Mouse (Mus musculus) brain, embryonic 14.5 days (tissue): Measurements from ENCODE around the gene Pkib.

Experiments used
- CTCF ChIP-seq: fragments of 200-500 bp; IDR thresholded peaks from 2 replicates; pipeline ENCODE4 v1.5.1; 2012; ENCODE audit warnings: inconsistent platforms, mild to moderate bottlenecking, moderate library complexity, borderline replicate concordance; ENCODE audit not compliant: insufficient read depth, insufficient read length; ENCODE audit errors: extremely low read depth
- POLR2A ChIP-seq: fragments of 200-500 bp; IDR thresholded peaks from 2 replicates; pipeline ENCODE4 v1.6.1; 2012; ENCODE audit warnings: mild to moderate bottlenecking, inconsistent platforms, borderline replicate concordance; ENCODE audit not compliant: poor library complexity, insufficient read depth, insufficient read length, severe bottlenecking; ENCODE audit errors: extremely low read depth

GRCm38 (mm10) chr10:57745452-57745851 is 113.7 kb downstream of the Pkib start:
- TF ChIP-seq CTCF (no peak), POLR2A (no peak)
